Mouse (Mus musculus): Measurements from ENCODE around the gene Skint3.
"Not testable (repeated sequence)": the region's sequence is repeated elsewhere in the genome, so short reads cannot be mapped to it uniquely, and the experiment has no call there.

DNA sequence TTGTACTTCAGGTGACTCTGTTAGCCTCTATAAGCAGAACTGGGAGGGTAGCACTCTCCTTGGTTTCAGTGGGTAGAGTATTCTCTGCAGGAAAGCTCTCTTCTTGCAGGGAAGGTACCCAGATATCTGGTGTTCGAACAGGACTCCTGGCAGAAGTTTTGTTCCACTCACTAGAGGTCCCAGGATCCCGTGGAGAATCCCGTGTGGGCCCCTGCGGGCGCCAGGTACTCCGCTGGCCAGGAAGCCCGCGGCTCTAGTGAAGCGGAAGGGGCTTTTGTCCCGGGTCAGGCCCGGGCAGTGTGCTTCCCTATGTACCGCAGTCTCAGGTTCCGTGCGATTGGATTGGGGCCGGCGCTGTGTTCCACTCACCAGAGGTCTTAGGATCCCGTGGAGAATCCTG, 117.1 kb downstream of the Skint3 start:
- TF ChIP-seq CTCF (IDR thresholded peaks at IDR 0.05; ENCODE audit: control insufficient read depth, insufficient read depth, insufficient read length); USF1 (IDR thresholded peaks at IDR 0.05; ENCODE audit: low read depth); MAX (IDR thresholded peaks at IDR 0.05); MYOG (IDR thresholded peaks at IDR 0.05; ENCODE audit: control insufficient read depth, extremely low read depth, insufficient read length); MYOD1 (IDR thresholded peaks at IDR 0.05; ENCODE audit: control insufficient read depth, insufficient read length, low read depth); FOSL1 (IDR thresholded peaks at IDR 0.05; ENCODE audit: insufficient read depth, low read length, poor library complexity, severe bottlenecking); CEBPB (IDR thresholded peaks at IDR 0.05; ENCODE audit: low read depth): not testable (repeated sequence)
